Mouse (Mus musculus): ENCODE data around the gene Ank. TPM values are rescaled to one million over a fixed set of nuclear protein-coding genes. Genes with fewer than 3 reads are reported as not detected.
A peak's percentile ranks its signal among the peaks of the same experiment; 100 is the strongest.
"Not testable (repeated sequence)": the region's sequence is repeated elsewhere in the genome, so short reads cannot be mapped to it uniquely, and the experiment has no call there.

Gene Ank
- polyA plus RNA-seq, 1 experiment from 2014 or later = 11.0 TPM

GRCm38 (mm10) chr15:27450689-27451088 is 15.8 kb upstream of the Ank start:
- DNase-seq (ENCODE audit: low spot score) = no peak
- no peak overlapping the region for H3K4me3 ChIP-seq
- H3K9me3 ChIP-seq = no peaks in the 10 kb centered on the region
- no peaks in the 10 kb centered on the region for H3K4me1 ChIP-seq (replicated peaks)
- H3K27me3 ChIP-seq (ENCODE audit: insufficient read depth, poor library complexity, severe bottlenecking) = no peaks in the 10 kb centered on the region
- no peak overlapping the region for H3K27ac ChIP-seq
- 79% methylated on average over 5 of the region's 5 CpGs for WGBS
- no peaks in the 10 kb centered on the region for H3K36me3 ChIP-seq

- H3K9me3 ChIP-seq = no peaks in the 10 kb centered on the region
- H3K36me3 ChIP-seq = no peaks in the 10 kb centered on the region
- no peak for DNase-seq (ENCODE audit: low spot score)
- no peaks in the 10 kb centered on the region for H3K4me1 ChIP-seq (replicated peaks)
- no peak overlapping the region for H3K4me3 ChIP-seq
- H3K27me3 ChIP-seq (ENCODE audit: insufficient read depth, poor library complexity, severe bottlenecking) = no peaks in the 10 kb centered on the region
- H3K27ac ChIP-seq = no peak overlapping the region
- WGBS = 88% methylated on average over 3 of the region's 3 CpGs
These were observed 14.7 kb upstream of the Ank start for GRCm38 (mm10) chr15:27451760-27452159.

GRCm38 (mm10) chr15:27452496-27452895 is 14.0 kb upstream of the Ank start:
- DNase-seq (ENCODE audit: low spot score) = no peak
- WGBS = 89% methylated on average over 9 of the region's 9 CpGs
- no peaks in the 10 kb centered on the region for H3K36me3 ChIP-seq
- H3K27me3 ChIP-seq (ENCODE audit: insufficient read depth, poor library complexity, severe bottlenecking) = no peaks in the 10 kb centered on the region
- no peak overlapping the region for H3K4me3 ChIP-seq
- H3K9me3 ChIP-seq = no peaks in the 10 kb centered on the region
- no peaks in the 10 kb centered on the region for H3K4me1 ChIP-seq (replicated peaks)
- H3K27ac ChIP-seq = no peak overlapping the region

- Histone ChIP-seq H3K4me1 (replicated peaks) (peaks cover 10% of the 10 kb centered on the region), H3K27me3 (ENCODE audit: insufficient read depth, poor library complexity, severe bottlenecking) (no peaks in the 10 kb centered on the region), H3K27ac (no peak overlapping the region), H3K9me3 (no peaks in the 10 kb centered on the region), H3K4me3 (no peak overlapping the region), H3K36me3 (no peaks in the 10 kb centered on the region)
- WGBS = 85% methylated on average over 2 of the region's 2 CpGs
- no peak for DNase-seq (ENCODE audit: low spot score)
These were observed 9.5 kb upstream of the Ank start for GRCm38 (mm10) chr15:27457001-27457400.

GRCm38 (mm10) chr15:27459781-27460180 is 6.7 kb upstream of the Ank start:
- DNase-seq (ENCODE audit: low spot score); H3K27me3 ChIP-seq (ENCODE audit: insufficient read depth, poor library complexity, severe bottlenecking); H3K4me3 ChIP-seq; H3K9me3 ChIP-seq; H3K27ac ChIP-seq; H3K36me3 ChIP-seq: not testable (repeated sequence)
- 57% methylated on average over 14 of the region's 14 CpGs for WGBS
- H3K4me1 ChIP-seq (replicated peaks) = peaks cover 10% of the 10 kb centered on the region

GRCm38 (mm10) chr15:27461336-27462245 is 4.9 kb upstream of the Ank start:
- H3K4me1 ChIP-seq (replicated peaks) = peaks cover 17% of the 10 kb centered on the region
- no peaks in the 10 kb centered on the region for H3K36me3 ChIP-seq
- no peak overlapping the region for H3K4me3 ChIP-seq
- H3K27me3 ChIP-seq (ENCODE audit: insufficient read depth, poor library complexity, severe bottlenecking) = no peaks in the 10 kb centered on the region
- WGBS = 51% methylated on average over 12 of the region's 12 CpGs
- no peak overlapping the region for H3K27ac ChIP-seq
- no peaks in the 10 kb centered on the region for H3K9me3 ChIP-seq
- no peak for DNase-seq (ENCODE audit: low spot score)

GRCm38 (mm10) chr15:27463876-27464275 is 2.6 kb upstream of the Ank start:
- H3K27me3 ChIP-seq (ENCODE audit: insufficient read depth, poor library complexity, severe bottlenecking) = peaks cover 15% of the 10 kb centered on the region; the same call in 1 of the 2 replicates
- no peaks in the 10 kb centered on the region for H3K36me3 ChIP-seq
- no peaks in the 10 kb centered on the region for H3K9me3 ChIP-seq
- H3K4me3 ChIP-seq = no peak overlapping the region
- DNase-seq (ENCODE audit: low spot score) = no peak
- 95% methylated on average over 13 of the region's 13 CpGs for WGBS
- no peak overlapping the region for H3K27ac ChIP-seq
- peaks cover 30% of the 10 kb centered on the region for H3K4me1 ChIP-seq (replicated peaks)

GRCm38 (mm10) chr15:27465391-27466005 is 979 bp upstream of the Ank start:
- 19% methylated on average over 8 of the region's 8 CpGs for WGBS
- DNase-seq (ENCODE audit: low spot score) = peak; percentile 23
- H3K27ac ChIP-seq = peak overlapping the region; percentile 93

GRCm38 (mm10) chr15:27467081-27467491 is 609 bp downstream of the Ank start:
- Histone ChIP-seq H3K4me3 (peak overlapping the region; percentile 84), H3K27ac (peak overlapping the region; percentile 93), H3K36me3 (no peaks in the 10 kb centered on the region), H3K9me3 (no peaks in the 10 kb centered on the region), H3K4me1 (replicated peaks) (peaks cover 21% of the 10 kb centered on the region), H3K27me3 (ENCODE audit: insufficient read depth, poor library complexity, severe bottlenecking) (peaks cover 15% of the 10 kb centered on the region; the same call in 1 of the 2 replicates)
- no peak for DNase-seq (ENCODE audit: low spot score)
- WGBS = under 1% methylated on average over 25 of the region's 25 CpGs

More at GRCm38 (mm10) chr15:27465391-27466005, 979 bp upstream of the Ank start:
- Histone ChIP-seq H3K4me1 (replicated peaks) (peaks cover 30% of the 10 kb centered on the region), H3K9me3 (no peaks in the 10 kb centered on the region), H3K27me3 (ENCODE audit: insufficient read depth, poor library complexity, severe bottlenecking) (peaks cover 15% of the 10 kb centered on the region; the same call in 1 of the 2 replicates), H3K36me3 (no peaks in the 10 kb centered on the region), H3K4me3 (peak overlapping the region; percentile 84)

- peak; percentile 21 for DNase-seq (ENCODE audit: low spot score)
- H3K36me3 ChIP-seq = no peaks in the 10 kb centered on the region
- no peaks in the 10 kb centered on the region for H3K9me3 ChIP-seq
- 13% methylated on average over 7 of the region's 7 CpGs for WGBS
- H3K4me1 ChIP-seq (replicated peaks) = peaks cover 27% of the 10 kb centered on the region
- peaks cover 15% of the 10 kb centered on the region; the same call in 1 of the 2 replicates for H3K27me3 ChIP-seq (ENCODE audit: insufficient read depth, poor library complexity, severe bottlenecking)
- peak overlapping the region; percentile 93; the same call in 1 of the 2 replicates for H3K27ac ChIP-seq
- peak overlapping the region; percentile 84 for H3K4me3 ChIP-seq
These were observed 1.2 kb downstream of the Ank start for GRCm38 (mm10) chr15:27467641-27468040.

- H3K27ac ChIP-seq = no peak overlapping the region
- peaks cover 27% of the 10 kb centered on the region for H3K4me1 ChIP-seq (replicated peaks)
- no peak for DNase-seq (ENCODE audit: low spot score)
- H3K4me3 ChIP-seq = no peak overlapping the region
- H3K27me3 ChIP-seq (ENCODE audit: insufficient read depth, poor library complexity, severe bottlenecking) = peaks cover 15% of the 10 kb centered on the region; the same call in 1 of the 2 replicates
- H3K9me3 ChIP-seq = no peaks in the 10 kb centered on the region
- H3K36me3 ChIP-seq = no peaks in the 10 kb centered on the region
- WGBS = 89% methylated on average over 4 of the region's 4 CpGs
These were observed 2.5 kb downstream of the Ank start for GRCm38 (mm10) chr15:27468822-27469488.

- H3K27me3 ChIP-seq (ENCODE audit: insufficient read depth, poor library complexity, severe bottlenecking) = peaks cover 15% of the 10 kb centered on the region; the same call in 1 of the 2 replicates
- WGBS = 59% methylated on average over 3 of the region's 3 CpGs
These were observed 3.9 kb downstream of the Ank start for GRCm38 (mm10) chr15:27470346-27470745.

More at GRCm38 (mm10) chr15:27470346-27470745, 3.9 kb downstream of the Ank start:
- not testable (repeated sequence) for H3K9me3 ChIP-seq; H3K36me3 ChIP-seq; H3K4me3 ChIP-seq; DNase-seq (ENCODE audit: low spot score); H3K27ac ChIP-seq
- peaks cover 27% of the 10 kb centered on the region for H3K4me1 ChIP-seq (replicated peaks)

Measured in hindbrain, embryonic 10.5 days (tissue).